Mouse (Mus musculus): ENCODE results near the gene Acta1. TPM values are rescaled to one million over a fixed set of nuclear protein-coding genes. Genes with fewer than 3 reads are reported as not detected.

Gene Acta1
- polyA plus RNA-seq, 1 experiment from 2014 or later = 1.7 TPM

DNA sequence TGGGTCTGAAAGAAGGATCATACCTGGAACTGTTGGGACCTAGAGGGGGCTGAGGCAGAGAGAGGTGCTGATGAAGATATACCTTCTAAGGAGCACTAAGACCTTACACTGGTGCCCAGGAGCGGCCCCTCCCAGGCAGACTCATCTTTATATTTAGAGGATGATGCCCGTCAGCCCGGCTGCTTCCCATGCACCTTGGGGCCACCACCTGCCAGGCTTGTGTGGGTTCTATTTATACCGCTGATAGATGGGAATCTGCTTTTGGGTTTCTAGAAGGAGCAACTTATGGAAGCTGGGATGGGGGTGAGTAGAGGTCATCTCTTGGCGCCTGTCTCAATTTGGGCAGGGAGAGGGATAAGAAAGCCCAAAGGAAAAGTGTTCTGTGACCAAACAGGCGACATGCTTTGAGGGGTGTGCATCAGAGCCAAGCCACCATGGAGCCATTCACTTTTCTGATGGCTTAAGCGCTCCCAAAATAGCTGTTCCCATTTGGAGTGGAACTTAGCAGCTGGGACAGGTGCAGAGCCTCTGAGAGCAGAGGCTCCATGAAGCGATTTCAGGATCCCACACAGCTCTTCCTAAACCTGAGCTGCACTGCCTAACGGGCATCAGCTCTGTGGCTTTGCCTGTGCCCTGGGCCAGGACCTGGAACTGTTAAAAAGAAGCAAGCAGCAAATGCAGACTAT lies 1.3 kb upstream of the Acta1 start:
- 73% methylated on average over 9 of the region's 9 CpGs for WGBS
- Histone ChIP-seq H3K27ac (no peak overlapping the region), H3K27me3 (peaks cover 52% of the 10 kb centered on the region), H3K9ac (no peak overlapping the region), H3K4me3 (no peak overlapping the region), H3K36me3 (ENCODE audit: poor library complexity, severe bottlenecking) (peaks cover 14% of the 10 kb centered on the region), H3K4me1 (peaks cover 21% of the 10 kb centered on the region), H3K9me3 (replicated peaks) (no peaks in the 10 kb centered on the region), H3K4me2 (no peak overlapping the region)
- ATAC-seq = no peak

DNA sequence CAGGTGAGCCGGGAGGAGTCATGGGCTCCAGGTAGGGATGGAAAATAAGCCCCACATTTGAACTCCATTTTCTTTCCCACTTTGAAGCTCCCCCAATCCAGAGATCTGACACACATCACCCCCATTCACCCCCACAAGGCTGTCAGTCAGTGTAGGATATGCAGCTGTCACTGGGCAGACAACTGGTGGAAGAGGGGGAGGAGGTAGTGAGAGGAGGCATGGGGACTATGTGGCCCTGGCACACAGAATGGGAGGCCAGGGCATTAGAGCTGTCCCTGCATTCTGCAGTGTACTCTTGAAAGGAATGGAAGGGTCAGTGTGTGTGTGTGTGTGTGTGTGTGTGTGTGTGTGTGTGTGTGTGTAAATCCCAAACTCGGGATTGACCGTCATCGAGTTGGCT lies 679 bp upstream of the Acta1 start:
- H3K27me3 ChIP-seq = peaks cover 58% of the 10 kb centered on the region
- 87% methylated on average over 4 of the region's 4 CpGs for WGBS

DNA sequence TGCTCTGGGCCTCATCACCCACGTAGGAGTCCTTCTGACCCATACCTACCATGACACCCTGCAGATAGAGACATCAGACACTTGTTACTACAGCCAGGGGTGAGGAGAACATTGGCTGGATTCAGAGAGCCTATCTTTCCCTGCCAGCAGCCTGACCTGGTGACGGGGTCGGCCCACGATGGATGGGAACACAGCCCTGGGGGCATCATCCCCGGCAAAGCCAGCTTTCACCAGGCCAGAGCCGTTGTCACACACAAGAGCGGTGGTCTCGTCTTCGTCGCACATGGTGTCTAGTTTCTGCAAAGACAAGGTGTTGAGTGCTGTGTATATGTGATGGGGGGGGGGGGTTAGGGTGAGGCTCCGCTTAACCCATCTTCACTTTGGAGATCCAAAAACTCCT lies 1.1 kb downstream of the Acta1 start:
- Histone ChIP-seq H3K27ac (no peak overlapping the region), H3K36me3 (ENCODE audit: poor library complexity, severe bottlenecking) (no peaks in the 10 kb centered on the region), H3K4me2 (no peak overlapping the region), H3K9ac (no peak overlapping the region), H3K27me3 (peaks cover 75% of the 10 kb centered on the region), H3K4me1 (peaks cover 21% of the 10 kb centered on the region), H3K9me3 (replicated peaks) (no peaks in the 10 kb centered on the region), H3K4me3 (no peak overlapping the region)
- no peak for ATAC-seq
- WGBS = 78% methylated on average over 11 of the region's 11 CpGs

More for the DNA sequence above, 679 bp upstream of the Acta1 start:
- no peaks in the 10 kb centered on the region for H3K9me3 ChIP-seq (replicated peaks)
- peaks cover 8% of the 10 kb centered on the region for H3K36me3 ChIP-seq (ENCODE audit: poor library complexity, severe bottlenecking)
- H3K4me1 ChIP-seq = peaks cover 21% of the 10 kb centered on the region
- no peak overlapping the region for H3K9ac ChIP-seq
- H3K4me3 ChIP-seq = no peak overlapping the region
- no peak overlapping the region for H3K4me2 ChIP-seq
- no peak overlapping the region for H3K27ac ChIP-seq
- no peak for ATAC-seq

DNA sequence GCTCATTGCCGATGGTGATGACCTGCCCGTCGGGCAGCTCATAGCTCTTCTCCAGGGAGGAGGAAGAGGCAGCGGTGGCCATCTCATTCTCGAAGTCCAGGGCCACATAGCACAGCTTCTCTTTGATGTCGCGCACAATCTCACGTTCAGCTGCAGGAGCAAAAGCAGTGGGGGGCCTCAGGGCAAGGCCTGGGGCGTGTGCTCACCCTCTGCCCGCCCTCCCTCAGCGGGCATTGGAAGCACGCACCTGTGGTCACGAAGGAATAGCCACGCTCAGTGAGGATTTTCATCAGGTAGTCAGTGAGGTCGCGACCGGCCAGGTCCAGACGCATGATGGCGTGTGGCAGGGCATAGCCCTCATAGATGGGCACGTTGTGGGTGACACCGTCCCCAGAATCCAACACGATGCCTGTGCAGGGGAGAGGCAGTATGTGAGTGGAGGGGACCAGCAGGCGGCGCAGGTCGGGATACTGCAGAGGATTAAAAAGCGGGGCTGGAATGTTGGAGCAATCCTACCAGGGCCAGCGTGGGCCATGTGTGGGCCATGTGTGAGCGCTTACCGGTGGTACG lies 1.9 kb downstream of the Acta1 start:
- peaks cover 21% of the 10 kb centered on the region for H3K4me1 ChIP-seq
- H3K27ac ChIP-seq = no peak overlapping the region
- ATAC-seq = peak; percentile 25; the same call in 1 of the 2 replicates
- 10% methylated on average over 30 of the region's 30 CpGs for WGBS
- H3K36me3 ChIP-seq (ENCODE audit: poor library complexity, severe bottlenecking) = no peaks in the 10 kb centered on the region
- H3K4me3 ChIP-seq = peak overlapping the region; percentile 46
- peak overlapping the region; percentile 68 for H3K9ac ChIP-seq
- no peaks in the 10 kb centered on the region for H3K9me3 ChIP-seq (replicated peaks)
- H3K27me3 ChIP-seq = peaks cover 76% of the 10 kb centered on the region
- peak overlapping the region; percentile 72 for H3K4me2 ChIP-seq

DNA sequence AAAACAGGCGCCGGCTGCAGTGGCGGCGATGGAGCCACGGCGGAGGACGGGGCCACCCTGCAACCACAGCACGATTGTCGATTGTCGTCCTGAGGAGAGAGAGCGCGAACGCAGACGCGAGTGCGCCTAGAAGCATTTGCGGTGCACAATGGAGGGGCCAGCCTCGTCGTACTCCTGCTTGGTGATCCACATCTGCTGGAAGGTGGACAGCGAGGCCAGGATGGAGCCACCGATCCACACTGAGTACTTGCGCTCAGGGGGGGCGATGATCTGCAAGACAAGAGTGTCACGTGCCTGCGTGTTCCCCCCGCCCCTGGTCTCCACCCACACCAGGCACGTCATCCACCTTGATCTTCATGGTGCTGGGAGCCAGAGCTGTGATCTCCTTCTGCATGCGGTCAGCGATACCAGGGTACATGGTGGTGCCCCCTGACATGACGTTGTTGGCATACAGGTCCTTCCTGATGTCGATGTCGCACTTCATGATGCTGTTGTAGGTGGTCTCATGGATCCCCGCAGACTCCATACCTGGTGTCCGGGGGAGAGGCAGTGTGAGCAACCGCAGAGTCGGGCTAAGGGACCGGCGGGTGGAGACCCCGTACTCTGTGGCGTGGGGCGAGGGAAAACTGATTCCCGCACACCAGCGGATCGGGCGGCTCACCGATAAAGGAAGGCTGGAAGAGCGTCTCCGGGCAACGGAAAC lies 2.5 kb downstream of the Acta1 start:
- Histone ChIP-seq H3K4me1 (peaks cover 21% of the 10 kb centered on the region), H3K27ac (no peak overlapping the region), H3K4me2 (peak overlapping the region; percentile 72), H3K4me3 (peak overlapping the region; percentile 46), H3K27me3 (peaks cover 76% of the 10 kb centered on the region), H3K9me3 (replicated peaks) (no peaks in the 10 kb centered on the region), H3K36me3 (ENCODE audit: poor library complexity, severe bottlenecking) (no peaks in the 10 kb centered on the region), H3K9ac (peak overlapping the region; percentile 68)
- under 1% methylated on average over 49 of the region's 49 CpGs for WGBS
- ATAC-seq = peak; percentile 79

DNA sequence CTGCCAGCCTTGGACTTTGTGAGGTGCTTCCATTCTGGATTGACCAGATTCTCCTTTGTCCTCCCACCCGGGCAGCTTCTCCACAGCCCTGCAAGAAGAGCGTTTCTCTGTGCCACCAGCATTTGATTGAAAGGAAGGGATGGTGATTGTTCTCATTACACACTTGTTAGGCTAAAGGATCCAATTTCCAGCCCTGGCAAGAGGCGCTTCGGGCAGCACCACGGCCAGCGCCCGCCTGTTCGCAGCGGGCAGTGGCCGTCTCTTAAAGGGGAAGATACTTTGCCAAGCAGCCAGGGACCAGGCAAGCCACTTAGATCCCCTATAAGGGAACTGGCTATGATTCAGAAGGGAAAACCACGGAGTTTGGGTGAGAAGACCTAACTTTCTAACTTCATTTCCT lies 3.3 kb downstream of the Acta1 start:
- peaks cover 21% of the 10 kb centered on the region for H3K4me1 ChIP-seq
- under 1% methylated on average over 11 of the region's 11 CpGs for WGBS
- H3K27ac ChIP-seq = no peak overlapping the region
- peak overlapping the region; percentile 72 for H3K4me2 ChIP-seq
- no peak for ATAC-seq
- H3K27me3 ChIP-seq = peaks cover 80% of the 10 kb centered on the region
- peak overlapping the region; percentile 46 for H3K4me3 ChIP-seq
- no peaks in the 10 kb centered on the region for H3K9me3 ChIP-seq (replicated peaks)
- peak overlapping the region; percentile 68 for H3K9ac ChIP-seq
- no peaks in the 10 kb centered on the region for H3K36me3 ChIP-seq (ENCODE audit: poor library complexity, severe bottlenecking)

DNA sequence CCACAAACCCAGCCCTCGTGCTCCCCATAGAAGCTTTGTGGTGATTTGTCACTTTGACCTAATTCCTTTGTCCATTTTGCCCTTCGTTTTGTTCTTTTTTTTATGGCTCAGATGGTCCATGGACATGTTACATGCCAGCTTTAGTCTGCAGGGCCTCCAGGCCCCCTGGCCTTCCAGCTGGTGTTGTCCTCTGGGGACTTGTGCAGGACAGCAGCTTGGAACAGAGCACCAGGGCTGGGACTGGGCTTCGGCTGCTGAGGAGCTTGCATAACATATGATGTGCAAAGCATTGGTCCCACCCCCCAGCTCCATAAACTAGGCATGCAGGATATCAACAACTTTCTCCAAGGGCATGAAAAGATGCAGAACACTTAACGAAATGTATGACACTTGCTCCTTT lies 4.8 kb downstream of the Acta1 start:
- WGBS = 76% methylated on average over 4 of the region's 4 CpGs
- Histone ChIP-seq H3K9me3 (replicated peaks) (no peaks in the 10 kb centered on the region), H3K27me3 (peaks cover 67% of the 10 kb centered on the region), H3K4me1 (peaks cover 26% of the 10 kb centered on the region), H3K4me3 (no peak overlapping the region), H3K9ac (no peak overlapping the region), H3K27ac (no peak overlapping the region), H3K4me2 (no peak overlapping the region), H3K36me3 (ENCODE audit: poor library complexity, severe bottlenecking) (no peaks in the 10 kb centered on the region)
- no peak for ATAC-seq

DNA sequence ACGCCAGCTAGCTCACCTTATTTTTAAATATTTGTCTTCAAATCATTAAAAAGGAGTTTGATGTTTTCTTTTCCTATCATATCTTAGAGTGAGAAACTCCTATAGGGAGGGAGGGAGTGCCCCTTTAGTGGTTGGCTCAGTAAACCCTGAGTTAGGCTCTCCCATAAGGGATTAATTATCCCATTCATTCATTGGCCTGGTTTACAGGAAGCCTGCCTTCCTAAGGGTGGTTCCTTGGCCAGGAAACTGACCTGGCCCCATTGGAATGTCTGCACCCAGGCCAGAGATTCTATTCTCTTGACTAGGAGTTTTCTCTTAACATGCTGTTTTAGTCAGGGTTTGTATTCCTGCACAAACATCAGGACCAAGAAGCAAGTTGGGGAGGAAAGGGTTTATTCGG lies 6.6 kb downstream of the Acta1 start:
- Histone ChIP-seq H3K9ac (no peak overlapping the region), H3K9me3 (replicated peaks) (no peaks in the 10 kb centered on the region), H3K27me3 (peaks cover 52% of the 10 kb centered on the region), H3K4me2 (no peak overlapping the region), H3K4me1 (peaks cover 34% of the 10 kb centered on the region), H3K4me3 (no peak overlapping the region), H3K27ac (no peak overlapping the region), H3K36me3 (ENCODE audit: poor library complexity, severe bottlenecking) (no peaks in the 10 kb centered on the region)
- ATAC-seq = no peak
- WGBS = 88% methylated on average over 2 of the region's 2 CpGs

DNA sequence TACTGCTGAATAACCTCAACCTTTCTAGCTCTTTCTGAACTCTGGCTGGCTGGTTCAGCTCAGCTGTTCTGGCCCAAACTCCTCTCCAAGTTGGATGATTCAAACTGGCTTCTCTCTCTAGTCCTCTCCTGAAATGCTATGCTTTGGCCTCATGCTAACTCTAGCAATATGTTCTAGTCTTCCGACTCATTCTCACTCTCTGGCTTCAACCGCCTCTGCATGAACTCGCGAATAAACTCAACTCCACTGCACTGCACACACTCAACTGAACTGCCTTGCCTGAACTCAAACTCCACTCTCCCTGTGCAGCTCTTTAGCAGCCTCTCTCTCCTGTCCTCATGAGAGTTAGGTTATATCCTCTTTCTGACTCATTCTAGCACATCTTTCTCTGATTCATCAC lies 7.4 kb downstream of the Acta1 start:
- Histone ChIP-seq H3K9me3 (replicated peaks) (no peaks in the 10 kb centered on the region), H3K27me3 (peaks cover 44% of the 10 kb centered on the region), H3K36me3 (ENCODE audit: poor library complexity, severe bottlenecking) (no peaks in the 10 kb centered on the region), H3K4me2 (no peak overlapping the region), H3K27ac (no peak overlapping the region), H3K4me1 (peaks cover 26% of the 10 kb centered on the region), H3K9ac (no peak overlapping the region), H3K4me3 (no peak overlapping the region)
- WGBS = 95% methylated on average over 4 of the region's 4 CpGs
- ATAC-seq = no peak

DNA sequence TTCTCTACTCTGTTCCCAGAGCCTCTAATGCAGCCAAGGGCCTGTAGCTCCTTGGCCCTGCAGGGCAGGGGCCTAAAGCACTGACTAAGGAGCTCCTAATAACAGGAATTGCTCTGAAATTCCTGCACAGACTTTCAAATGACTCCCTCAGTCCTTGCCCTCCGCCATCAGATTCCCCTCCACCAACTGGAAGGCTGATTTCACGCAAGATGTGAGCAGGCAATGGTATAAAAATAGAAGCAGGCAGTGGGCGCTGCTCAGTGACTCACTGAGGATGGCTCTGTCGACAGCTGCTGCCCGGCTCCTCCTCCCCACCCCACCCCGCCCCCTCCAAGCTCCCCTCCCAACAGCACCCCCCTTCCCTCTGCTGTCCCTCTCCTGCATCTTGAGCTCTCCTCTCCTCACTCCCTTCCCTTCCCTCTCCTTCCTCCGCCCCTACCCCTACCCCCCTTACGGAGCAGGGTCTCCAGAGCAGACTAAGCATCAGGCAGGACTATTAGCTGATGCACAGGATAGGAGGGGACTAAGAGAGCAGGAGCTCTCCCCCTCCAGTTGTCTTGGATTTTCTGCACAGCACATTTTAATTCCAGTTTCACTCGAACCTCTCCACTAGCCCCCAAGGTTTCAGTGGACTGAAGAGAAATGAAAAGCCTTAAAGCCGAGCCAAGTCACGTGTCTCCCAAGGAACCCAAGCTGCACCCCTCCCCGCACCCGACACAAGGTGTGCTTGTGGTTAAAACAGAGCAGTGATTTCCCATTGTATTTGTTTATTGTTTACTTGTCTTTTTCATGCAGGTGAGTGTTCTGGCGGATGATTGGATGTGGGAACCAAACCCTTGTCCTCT lies 9.6 kb downstream of the Acta1 start:
- H3K9me3 ChIP-seq (replicated peaks) = no peaks in the 10 kb centered on the region
- peak overlapping the region; percentile 34 for H3K9ac ChIP-seq
- peak overlapping the region; percentile 82 for H3K27ac ChIP-seq
- peak overlapping the region; percentile 25 for H3K4me2 ChIP-seq
- ATAC-seq = peak; percentile 94
- H3K4me3 ChIP-seq = no peak overlapping the region
- 7% methylated on average over 13 of the region's 14 CpGs for WGBS
- H3K4me1 ChIP-seq = peaks cover 14% of the 10 kb centered on the region
- H3K27me3 ChIP-seq = peaks cover 23% of the 10 kb centered on the region
- no peaks in the 10 kb centered on the region for H3K36me3 ChIP-seq (ENCODE audit: poor library complexity, severe bottlenecking)

DNA sequence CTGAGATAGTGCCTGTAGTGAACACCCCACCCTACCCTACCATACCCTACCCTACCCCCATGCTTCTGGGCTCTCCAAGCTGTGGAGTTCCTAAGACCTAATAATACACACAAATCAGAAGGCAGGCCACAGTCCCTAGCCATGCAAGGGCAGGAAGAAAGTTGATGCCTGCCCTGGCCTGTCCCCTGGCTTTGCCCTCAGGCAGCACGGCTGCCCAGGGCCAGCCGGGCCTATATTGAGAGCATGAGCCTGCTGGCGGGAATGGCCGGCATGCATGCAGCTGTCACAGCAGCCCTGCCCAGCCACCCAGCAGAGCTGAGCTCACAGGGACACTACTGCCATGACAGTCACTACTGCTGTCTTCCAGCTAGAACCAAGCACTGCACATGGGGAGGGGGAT lies 11.5 kb downstream of the Acta1 start:
- Histone ChIP-seq H3K4me1 (peaks cover 14% of the 10 kb centered on the region), H3K9me3 (replicated peaks) (no peaks in the 10 kb centered on the region), H3K4me2 (no peak overlapping the region), H3K27me3 (peaks cover 8% of the 10 kb centered on the region), H3K4me3 (no peak overlapping the region), H3K9ac (no peak overlapping the region), H3K27ac (no peak overlapping the region), H3K36me3 (ENCODE audit: poor library complexity, severe bottlenecking) (no peaks in the 10 kb centered on the region)
- WGBS = 72% methylated on average over 4 of the region's 4 CpGs
- ATAC-seq = no peak

DNA sequence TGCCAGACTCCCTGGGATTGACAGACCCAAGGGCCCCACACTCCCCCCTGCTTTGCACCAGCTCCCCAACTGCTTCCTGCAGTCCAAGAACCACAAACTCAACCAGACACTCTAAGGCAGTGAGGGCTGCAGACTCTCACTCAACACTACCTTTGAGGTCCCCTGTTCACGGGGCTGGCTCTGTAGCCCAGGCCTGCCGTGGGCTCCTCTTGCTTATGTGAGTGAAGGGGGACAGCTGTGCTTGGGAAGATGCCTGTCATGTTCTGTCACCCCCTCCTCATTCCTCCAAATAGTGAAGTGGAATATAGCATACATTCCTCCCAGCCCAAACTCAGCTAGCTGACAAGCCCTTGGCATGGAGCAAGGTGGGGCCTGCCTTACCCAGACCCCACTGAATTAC lies 12.1 kb downstream of the Acta1 start:
- H3K36me3 ChIP-seq (ENCODE audit: poor library complexity, severe bottlenecking) = no peaks in the 10 kb centered on the region
- H3K4me3 ChIP-seq = no peak overlapping the region
- WGBS = 73% methylated on average over 2 of the region's 2 CpGs
- no peak overlapping the region for H3K27ac ChIP-seq
- H3K9me3 ChIP-seq (replicated peaks) = no peaks in the 10 kb centered on the region
- peaks cover 8% of the 10 kb centered on the region for H3K27me3 ChIP-seq
- ATAC-seq = no peak
- H3K4me1 ChIP-seq = peaks cover 14% of the 10 kb centered on the region
- H3K9ac ChIP-seq = no peak overlapping the region
- H3K4me2 ChIP-seq = no peak overlapping the region

Data from forebrain, embryonic 13.5 days (tissue).